Mouse (Mus musculus): ENCODE data around the gene Cst9. TPM values are rescaled to one million over a fixed set of nuclear protein-coding genes. Genes with fewer than 3 reads are reported as not detected.
A peak's percentile ranks its signal among the peaks of the same experiment; 100 is the strongest.

Cst9 gene
- polyA plus RNA-seq, 1 experiment from 2014 or later = not detected

DNA sequence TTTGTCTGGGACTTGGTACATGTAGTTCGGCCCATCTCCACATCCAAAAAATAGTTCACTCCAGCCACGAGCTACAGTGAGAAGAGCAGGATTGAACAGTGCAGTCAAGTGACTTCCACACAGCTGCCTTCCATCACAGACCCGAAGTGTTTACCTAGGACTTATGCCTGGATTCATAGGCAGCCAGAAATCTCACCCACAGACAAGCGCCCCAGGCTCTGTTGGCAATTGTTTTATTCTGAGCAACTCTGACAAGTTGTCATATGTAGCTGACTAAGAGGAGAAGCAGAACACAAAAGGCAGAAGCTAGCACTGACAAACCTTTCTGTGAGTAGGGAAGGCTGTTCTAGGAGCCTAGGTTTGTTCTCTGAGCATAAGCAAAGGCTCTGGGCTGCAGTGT lies 37.9 kb downstream of the Cst9 start:
- WGBS = 86% methylated on average over 4 of the region's 4 CpGs
- Histone ChIP-seq H3K4me3 (ENCODE audit: low read depth, low read length) (no peak overlapping the region), H3K27me3 (ENCODE audit: control insufficient read depth, insufficient read depth, low read length) (no peaks in the 10 kb centered on the region), H3K4me2 (ENCODE audit: low read depth, low read length, severe bottlenecking) (peak overlapping the region; percentile 67; the same call in 1 of the 2 replicates), H3K4me1 (replicated peaks; ENCODE audit: control insufficient read depth, insufficient read depth, low read length) (no peaks in the 10 kb centered on the region; the same call in 1 of the 2 replicates), H3K9me3 (ENCODE audit: control insufficient read depth, low read length) (no peaks in the 10 kb centered on the region), H3K27ac (ENCODE audit: low read depth, low read length) (no peak overlapping the region), H3K9ac (ENCODE audit: low read length) (no peak overlapping the region), H3K36me3 (ENCODE audit: control insufficient read depth, insufficient read depth, low read length) (no peaks in the 10 kb centered on the region)
- ATAC-seq (replicated peaks; ENCODE audit: low FRiP score) = no peak
- no peak for DNase-seq (ENCODE audit: low spot score)

DNA sequence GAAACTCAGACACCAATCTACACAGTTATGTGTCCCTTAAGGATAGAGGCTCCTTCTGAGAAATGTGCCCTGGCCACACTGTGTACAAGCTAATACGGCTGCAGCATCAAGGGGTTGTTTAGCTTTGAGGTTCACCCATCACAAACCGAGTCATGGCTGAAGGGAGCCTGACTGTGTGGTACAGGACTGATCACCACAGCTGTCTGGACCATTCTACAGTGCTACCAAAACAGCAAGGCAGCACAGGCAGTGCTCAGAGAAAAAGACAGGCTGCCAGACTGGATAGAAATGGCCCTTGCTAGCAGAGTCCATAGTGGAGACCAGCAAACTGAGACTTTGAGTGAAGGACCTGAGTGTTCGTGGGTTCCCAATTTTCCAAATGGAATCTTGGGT lies 39.3 kb downstream of the Cst9 start:
- H3K36me3 ChIP-seq (ENCODE audit: control insufficient read depth, insufficient read depth, low read length) = no peaks in the 10 kb centered on the region
- no peaks in the 10 kb centered on the region for H3K27me3 ChIP-seq (ENCODE audit: control insufficient read depth, insufficient read depth, low read length)
- H3K4me3 ChIP-seq (ENCODE audit: low read depth, low read length) = peak overlapping the region; percentile 80
- peaks cover 2% of the 10 kb centered on the region; the same call in 1 of the 2 replicates for H3K4me1 ChIP-seq (replicated peaks; ENCODE audit: control insufficient read depth, insufficient read depth, low read length)
- WGBS = 69% methylated on average over 3 of the region's 3 CpGs
- DNase-seq (ENCODE audit: low spot score) = no peak
- 0 out of 2 replicates have a peak, but pooled peaks have one; percentile 0 for ATAC-seq (replicated peaks; ENCODE audit: low FRiP score)
- peak overlapping the region; percentile 79 for H3K9ac ChIP-seq (ENCODE audit: low read length)
- H3K27ac ChIP-seq (ENCODE audit: low read depth, low read length) = no peak overlapping the region
- H3K9me3 ChIP-seq (ENCODE audit: control insufficient read depth, low read length) = no peaks in the 10 kb centered on the region
- H3K4me2 ChIP-seq (ENCODE audit: low read depth, low read length, severe bottlenecking) = peak overlapping the region; percentile 67

DNA sequence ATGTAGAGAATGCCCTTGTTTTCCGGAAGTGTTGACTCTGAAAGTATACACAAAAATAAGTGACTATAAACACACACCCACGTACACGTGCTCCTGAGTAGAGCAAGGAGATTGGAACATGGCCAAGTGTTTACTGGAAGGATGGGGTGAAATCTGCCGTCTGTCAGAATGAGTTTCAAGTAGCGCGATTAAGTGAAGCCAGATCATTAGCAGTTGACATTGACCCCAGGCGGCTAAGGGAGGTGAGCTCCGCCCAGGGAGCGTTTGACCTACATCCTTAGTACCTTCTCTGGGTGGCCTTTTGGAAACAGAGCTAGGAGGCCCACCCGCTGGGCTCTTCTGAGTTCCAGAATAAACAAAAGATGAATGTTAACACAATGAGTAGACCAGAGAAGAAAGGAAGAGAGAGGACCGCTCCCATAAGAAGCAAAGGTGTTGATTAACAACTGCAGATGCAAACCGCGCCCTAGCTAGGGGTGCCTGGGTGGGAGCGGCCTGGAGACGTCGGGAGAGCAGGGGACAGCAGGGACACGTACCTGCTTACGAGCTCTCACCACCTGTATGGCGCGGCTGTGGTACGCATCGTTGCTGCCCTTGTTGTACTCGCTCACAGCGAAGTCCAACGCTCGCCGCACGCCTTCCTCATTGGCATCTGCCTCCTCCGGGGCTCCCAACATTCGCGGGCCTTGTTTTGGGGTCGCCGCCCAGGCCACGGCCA lies 39.8 kb downstream of the Cst9 start:
- Histone ChIP-seq H3K4me1 (replicated peaks; ENCODE audit: control insufficient read depth, insufficient read depth, low read length) (peaks cover 2% of the 10 kb centered on the region; the same call in 1 of the 2 replicates), H3K4me3 (ENCODE audit: low read depth, low read length) (peak overlapping the region; percentile 80), H3K27ac (ENCODE audit: low read depth, low read length) (peak overlapping the region; percentile 85), H3K9me3 (ENCODE audit: control insufficient read depth, low read length) (no peaks in the 10 kb centered on the region), H3K27me3 (ENCODE audit: control insufficient read depth, insufficient read depth, low read length) (no peaks in the 10 kb centered on the region), H3K36me3 (ENCODE audit: control insufficient read depth, insufficient read depth, low read length) (no peaks in the 10 kb centered on the region), H3K9ac (ENCODE audit: low read length) (peak overlapping the region; percentile 79), H3K4me2 (ENCODE audit: low read depth, low read length, severe bottlenecking) (peak overlapping the region; percentile 67)
- peak; percentile 70 for ATAC-seq (replicated peaks; ENCODE audit: low FRiP score)
- DNase-seq (ENCODE audit: low spot score) = no peak
- 2% methylated on average over 34 of the region's 34 CpGs for WGBS

DNA sequence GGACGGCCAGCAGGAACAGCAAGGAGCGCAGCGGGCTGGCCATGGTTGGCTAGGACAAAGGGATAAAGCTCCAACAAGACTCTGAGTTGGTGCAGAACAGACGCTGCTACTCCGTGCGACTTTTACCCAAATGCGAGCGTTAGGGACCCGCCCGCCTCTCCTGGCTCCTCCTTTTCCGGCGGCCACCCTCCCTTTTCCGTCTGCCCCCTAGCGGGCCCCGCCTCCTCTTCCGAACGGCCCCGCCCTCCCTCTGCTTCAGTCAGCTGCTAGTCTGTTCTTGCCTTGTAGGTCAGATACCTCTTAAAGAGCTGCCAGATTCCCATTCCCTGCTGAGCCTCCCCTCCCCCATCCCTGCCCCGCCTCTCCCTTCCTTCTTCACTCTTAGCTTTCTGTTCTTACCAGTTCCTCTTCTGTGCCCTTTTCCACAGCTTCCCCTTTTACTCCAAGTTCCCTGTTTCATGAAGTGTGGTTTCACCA lies 40.4 kb downstream of the Cst9 start, which contains the start of gene Cst3:
Cst3 (minus strand) TSS at position 358 of the 477 bp plus-strand sequence.
- Histone ChIP-seq H3K27me3 (ENCODE audit: control insufficient read depth, insufficient read depth, low read length) (no peaks in the 10 kb centered on the region), H3K9me3 (ENCODE audit: control insufficient read depth, low read length) (no peaks in the 10 kb centered on the region), H3K4me1 (replicated peaks; ENCODE audit: control insufficient read depth, insufficient read depth, low read length) (peaks cover 2% of the 10 kb centered on the region; the same call in 1 of the 2 replicates), H3K4me2 (ENCODE audit: low read depth, low read length, severe bottlenecking) (peak within 1 kb of the TSS; percentile 67), H3K27ac (ENCODE audit: low read depth, low read length) (peak within 1 kb of the TSS; percentile 85), H3K4me3 (ENCODE audit: low read depth, low read length) (peak within 1 kb of the TSS; percentile 80), H3K36me3 (ENCODE audit: control insufficient read depth, insufficient read depth, low read length) (no peaks in the 10 kb centered on the region), H3K9ac (ENCODE audit: low read length) (peak within 1 kb of the TSS; percentile 79)
- ATAC-seq (replicated peaks; ENCODE audit: low FRiP score) (peak; percentile 97), DNase-seq (ENCODE audit: low spot score) (peak; percentile 95)
- under 1% methylated on average over 19 of the region's 19 CpGs for WGBS

DNA sequence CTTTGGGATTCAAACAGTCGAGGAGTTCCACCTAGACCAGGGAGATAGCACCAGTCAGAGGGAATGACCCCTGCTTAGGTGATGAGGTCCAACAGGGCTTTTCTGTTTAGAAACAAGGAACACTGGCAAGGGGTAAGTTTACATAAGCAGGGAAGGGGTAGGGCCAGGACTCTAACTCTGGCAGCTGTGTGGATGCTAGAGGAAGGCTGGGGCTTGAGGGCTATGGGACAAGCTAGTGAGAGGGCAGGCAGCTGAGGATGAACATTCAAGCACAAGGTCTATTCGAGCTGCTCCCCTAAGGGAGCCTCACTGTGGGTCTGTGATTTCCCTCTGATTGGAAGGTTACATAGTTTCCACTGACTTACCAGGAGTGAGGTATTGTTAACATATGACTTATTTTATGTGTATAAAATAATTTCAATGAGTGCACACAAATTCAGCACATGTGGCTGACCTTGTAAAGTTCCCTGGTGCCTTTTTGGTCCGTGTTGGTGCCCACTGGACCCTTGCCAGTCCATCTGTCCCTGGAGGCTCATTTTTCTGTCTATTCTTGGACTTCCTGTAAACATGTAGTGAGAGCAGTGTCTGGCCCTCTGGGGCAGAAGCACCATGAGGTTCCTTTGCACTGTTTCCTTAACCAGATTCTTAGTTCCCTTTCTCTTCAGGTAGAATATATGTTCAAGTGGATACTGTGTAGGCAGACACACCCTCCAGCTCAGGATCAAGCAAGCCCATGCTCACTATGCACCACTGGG lies 42.2 kb downstream of the Cst9 start:
- H3K4me2 ChIP-seq (ENCODE audit: low read depth, low read length, severe bottlenecking) = no peak overlapping the region
- H3K27ac ChIP-seq (ENCODE audit: low read depth, low read length) = no peak overlapping the region
- 67% methylated on average over 3 of the region's 3 CpGs for WGBS
- H3K4me1 ChIP-seq (replicated peaks; ENCODE audit: control insufficient read depth, insufficient read depth, low read length) = peaks cover 2% of the 10 kb centered on the region; the same call in 1 of the 2 replicates
- H3K27me3 ChIP-seq (ENCODE audit: control insufficient read depth, insufficient read depth, low read length) = no peaks in the 10 kb centered on the region
- DNase-seq (ENCODE audit: low spot score) (no peak), ATAC-seq (replicated peaks; ENCODE audit: low FRiP score) (no peak)
- H3K9ac ChIP-seq (ENCODE audit: low read length) = no peak overlapping the region
- no peak overlapping the region for H3K4me3 ChIP-seq (ENCODE audit: low read depth, low read length)
- H3K36me3 ChIP-seq (ENCODE audit: control insufficient read depth, insufficient read depth, low read length) = no peaks in the 10 kb centered on the region
- no peaks in the 10 kb centered on the region for H3K9me3 ChIP-seq (ENCODE audit: control insufficient read depth, low read length)

DNA sequence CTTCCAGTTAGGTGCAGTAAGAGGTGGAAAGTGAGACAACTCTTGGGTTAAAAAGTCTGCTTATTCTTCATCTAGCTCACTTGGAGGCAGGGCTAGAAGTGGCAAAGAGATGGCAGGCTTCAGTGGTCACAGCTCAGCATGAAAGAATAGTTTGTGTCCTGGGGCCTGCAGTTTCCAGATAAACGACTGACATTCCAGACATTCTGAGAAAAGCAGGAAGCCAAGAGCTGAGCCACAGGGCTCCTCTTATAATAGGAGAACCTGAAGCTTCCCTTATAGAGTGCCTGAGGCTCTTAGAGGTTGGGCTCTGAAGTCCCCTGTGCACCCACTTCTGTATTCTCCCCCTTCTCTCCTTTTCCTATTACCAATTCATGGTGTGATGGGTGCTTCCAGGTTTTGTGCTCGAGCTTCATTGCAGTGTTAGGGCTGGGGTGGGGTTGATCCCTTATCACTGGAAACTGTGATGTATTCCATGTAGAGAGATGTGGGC lies 43.7 kb downstream of the Cst9 start:
- WGBS = 13% methylated on average over 2 of the region's 2 CpGs
- Histone ChIP-seq H3K4me3 (ENCODE audit: low read depth, low read length) (no peak overlapping the region), H3K4me2 (ENCODE audit: low read depth, low read length, severe bottlenecking) (no peak overlapping the region), H3K27ac (ENCODE audit: low read depth, low read length) (no peak overlapping the region), H3K4me1 (replicated peaks; ENCODE audit: control insufficient read depth, insufficient read depth, low read length) (peaks cover 2% of the 10 kb centered on the region; the same call in 1 of the 2 replicates), H3K9me3 (ENCODE audit: control insufficient read depth, low read length) (no peaks in the 10 kb centered on the region), H3K36me3 (ENCODE audit: control insufficient read depth, insufficient read depth, low read length) (no peaks in the 10 kb centered on the region), H3K27me3 (ENCODE audit: control insufficient read depth, insufficient read depth, low read length) (no peaks in the 10 kb centered on the region), H3K9ac (ENCODE audit: low read length) (no peak overlapping the region)
- no peak for DNase-seq (ENCODE audit: low spot score)
- ATAC-seq (replicated peaks; ENCODE audit: low FRiP score) = no peak

DNA sequence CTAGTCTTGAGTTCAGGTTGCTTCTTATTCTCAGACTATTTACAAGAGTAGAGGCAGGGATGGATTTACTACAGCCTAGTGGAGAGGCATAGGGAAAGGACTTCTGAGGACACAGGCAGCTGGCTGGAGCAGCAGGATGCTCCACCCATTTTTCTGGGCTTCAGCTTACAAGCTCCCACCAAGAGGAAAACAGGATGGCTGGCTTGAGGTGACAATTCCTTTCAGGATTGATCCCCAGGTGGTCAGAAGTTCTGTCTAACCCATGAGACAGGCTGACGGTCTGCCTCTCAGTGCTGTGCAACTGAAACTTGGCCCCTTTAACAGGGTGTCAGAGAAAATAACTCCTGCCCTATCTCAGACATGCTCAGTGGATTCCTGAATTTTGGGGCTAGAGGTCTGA lies 44.3 kb downstream of the Cst9 start:
- Histone ChIP-seq H3K4me2 (ENCODE audit: low read depth, low read length, severe bottlenecking) (no peak overlapping the region), H3K36me3 (ENCODE audit: control insufficient read depth, insufficient read depth, low read length) (no peaks in the 10 kb centered on the region), H3K27me3 (ENCODE audit: control insufficient read depth, insufficient read depth, low read length) (no peaks in the 10 kb centered on the region), H3K27ac (ENCODE audit: low read depth, low read length) (no peak overlapping the region), H3K9me3 (ENCODE audit: control insufficient read depth, low read length) (no peaks in the 10 kb centered on the region), H3K9ac (ENCODE audit: low read length) (no peak overlapping the region), H3K4me1 (replicated peaks; ENCODE audit: control insufficient read depth, insufficient read depth, low read length) (peaks cover 2% of the 10 kb centered on the region; the same call in 1 of the 2 replicates), H3K4me3 (ENCODE audit: low read depth, low read length) (no peak overlapping the region)
- WGBS = 45% methylated on average over 1 of the region's 1 CpGs
- DNase-seq (ENCODE audit: low spot score) (no peak), ATAC-seq (replicated peaks; ENCODE audit: low FRiP score) (no peak)

DNA sequence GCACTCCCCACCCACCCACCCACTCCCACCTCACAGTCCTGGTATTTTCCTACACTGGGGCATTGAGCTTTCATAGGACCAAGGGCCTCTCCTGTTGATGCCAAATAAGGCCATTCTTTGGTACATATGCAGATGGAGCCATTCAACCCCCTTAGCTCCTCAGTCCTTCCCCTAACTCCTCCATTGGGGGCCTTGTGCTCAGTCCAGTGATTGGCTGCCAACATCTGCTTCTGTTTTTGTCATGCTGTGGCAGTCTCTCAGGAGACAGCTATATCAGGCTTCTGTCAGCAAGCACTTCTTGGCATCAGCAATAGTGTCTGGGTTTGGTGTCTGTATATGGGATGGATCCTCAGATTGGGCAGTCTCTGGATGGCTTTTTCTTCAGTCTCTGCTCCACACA lies 49.8 kb downstream of the Cst9 start:
- H3K9me3 ChIP-seq (ENCODE audit: control insufficient read depth, low read length) = no peaks in the 10 kb centered on the region
- H3K36me3 ChIP-seq (ENCODE audit: control insufficient read depth, insufficient read depth, low read length) = no peaks in the 10 kb centered on the region
- DNase-seq (ENCODE audit: low spot score) (no peak), ATAC-seq (replicated peaks; ENCODE audit: low FRiP score) (no peak)
- H3K4me3 ChIP-seq (ENCODE audit: low read depth, low read length) = no peak overlapping the region
- no peak overlapping the region for H3K4me2 ChIP-seq (ENCODE audit: low read depth, low read length, severe bottlenecking)
- H3K9ac ChIP-seq (ENCODE audit: low read length) = no peak overlapping the region
- no peaks in the 10 kb centered on the region for H3K27me3 ChIP-seq (ENCODE audit: control insufficient read depth, insufficient read depth, low read length)
- H3K27ac ChIP-seq (ENCODE audit: low read depth, low read length) = no peak overlapping the region
- peaks cover 2% of the 10 kb centered on the region; the same call in 1 of the 2 replicates for H3K4me1 ChIP-seq (replicated peaks; ENCODE audit: control insufficient read depth, insufficient read depth, low read length)

Data from forebrain, embryonic 11.5 days (tissue).